Mouse (Mus musculus): ENCODE results near the gene Ppm1h.

DNA sequence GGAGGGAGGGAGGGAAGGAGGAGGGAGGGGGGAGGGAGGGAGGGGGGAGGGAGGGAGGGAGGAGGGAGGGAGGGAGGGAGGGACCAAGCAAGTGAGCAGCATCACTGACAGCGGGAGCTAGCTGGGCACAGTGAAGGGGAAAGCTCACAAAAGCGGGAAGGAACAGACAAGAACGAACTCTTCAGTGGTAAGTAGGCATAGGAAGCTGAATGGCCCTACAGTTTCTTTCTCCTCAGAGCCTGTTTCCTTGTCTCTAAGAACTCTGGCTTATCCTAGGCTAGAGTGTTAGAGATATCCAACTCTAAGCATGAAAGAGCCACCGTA lies 2.5 kb downstream of the Ppm1h start:
- TF ChIP-seq POLR2A (IDR thresholded peaks at IDR 0.05; ENCODE audit: borderline replicate concordance, extremely low read depth, insufficient read depth, insufficient read length, poor library complexity, severe bottlenecking), result no peak
- no peak for TF ChIP-seq CTCF (IDR thresholded peaks at IDR 0.05; ENCODE audit: borderline replicate concordance, extremely low read depth, insufficient read depth, insufficient read length)

All from brain, embryonic 14.5 days (tissue).